Mouse (Mus musculus): ENCODE data around the gene Plppr2. TPM values are rescaled to one million over a fixed set of nuclear protein-coding genes. Genes with fewer than 3 reads are reported as not detected.

Plppr2 gene
- polyA plus RNA-seq, 1 experiment from 2014 or later, result 2.7 TPM

DNA sequence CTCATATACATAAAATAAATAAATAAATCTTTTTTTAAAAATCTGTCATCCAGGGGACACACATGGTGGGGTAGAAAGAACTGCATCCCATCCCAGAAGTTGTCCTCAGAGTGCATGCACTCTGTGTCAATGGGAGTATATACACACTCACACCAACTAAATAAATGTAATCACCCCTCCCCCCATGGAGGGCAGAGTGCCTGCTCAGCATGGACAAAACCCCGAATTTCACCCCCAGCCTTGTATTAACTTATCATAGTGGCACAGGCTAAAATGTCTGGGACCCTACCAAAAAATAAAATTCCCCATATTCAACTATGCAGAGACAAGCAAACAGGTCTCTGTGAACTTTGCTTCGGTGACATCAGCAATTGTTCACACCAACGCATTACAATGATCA lies 17.8 kb downstream of the Plppr2 start:
- Histone ChIP-seq H3K27me3 (ENCODE audit: control insufficient read depth, insufficient read depth, low read length) (no peaks in the 10 kb centered on the region), H3K9me3 (ENCODE audit: control insufficient read depth, low read length) (no peaks in the 10 kb centered on the region), H3K4me1 (replicated peaks; ENCODE audit: control insufficient read depth, insufficient read depth) (no peaks in the 10 kb centered on the region), H3K4me3 (ENCODE audit: low read depth, low read length) (no peak overlapping the region), H3K27ac (replicated peaks) (no peak overlapping the region), H3K36me3 (ENCODE audit: control insufficient read depth, insufficient read depth, low read length) (no peaks in the 10 kb centered on the region), H3K9ac (ENCODE audit: low read length) (no peak overlapping the region), H3K4me2 (replicated peaks; ENCODE audit: low read depth) (no peak overlapping the region)
- DNase-seq (ENCODE audit: low spot score) (no peak), ATAC-seq (ENCODE audit: low FRiP score, low TSS enrichment) (no peak)
- TF ChIP-seq CTCF (IDR thresholded peaks at IDR 0.05; ENCODE audit: low read depth) (no peak), EP300 (optimal IDR thresholded peaks at IDR 0.05) (no peak)
- 68% methylated on average over 3 of the region's 3 CpGs for WGBS

DNA sequence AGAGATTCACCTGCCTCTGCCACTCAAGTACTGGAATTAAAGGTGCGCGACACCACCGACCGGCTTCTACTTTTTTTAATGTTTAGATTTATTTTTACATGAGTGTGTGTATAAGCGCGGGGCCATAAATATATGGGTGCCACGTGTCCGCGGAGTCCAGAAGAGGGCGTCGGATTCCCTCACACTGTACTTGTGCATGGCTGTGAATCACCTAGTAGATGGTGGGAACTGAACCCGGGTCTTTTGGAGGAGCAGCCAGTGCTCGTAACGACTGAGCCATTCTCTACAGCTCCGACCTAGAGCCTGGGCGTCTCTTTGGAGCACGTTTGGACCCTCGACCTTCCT lies 18.4 kb downstream of the Plppr2 start:
- WGBS, result under 1% methylated on average over 18 of the region's 18 CpGs
- H3K9ac ChIP-seq (ENCODE audit: low read length), result peak overlapping the region; percentile 48
- peak; percentile 62 for ATAC-seq (ENCODE audit: low FRiP score, low TSS enrichment)
- H3K27ac ChIP-seq (replicated peaks), result 0 out of 2 replicates have a peak overlapping the region, but pooled peaks have one; percentile 40
- no peaks in the 10 kb centered on the region for H3K27me3 ChIP-seq (ENCODE audit: control insufficient read depth, insufficient read depth, low read length)
- H3K4me2 ChIP-seq (replicated peaks; ENCODE audit: low read depth), result peak overlapping the region; percentile 60
- H3K36me3 ChIP-seq (ENCODE audit: control insufficient read depth, insufficient read depth, low read length), result no peaks in the 10 kb centered on the region
- peak; percentile 67 for TF ChIP-seq CTCF (IDR thresholded peaks at IDR 0.05; ENCODE audit: low read depth)
- TF ChIP-seq EP300 (optimal IDR thresholded peaks at IDR 0.05), result no peak
- H3K4me3 ChIP-seq (ENCODE audit: low read depth, low read length), result peak overlapping the region; percentile 71
- H3K4me1 ChIP-seq (replicated peaks; ENCODE audit: control insufficient read depth, insufficient read depth), result no peaks in the 10 kb centered on the region
- H3K9me3 ChIP-seq (ENCODE audit: control insufficient read depth, low read length), result no peaks in the 10 kb centered on the region
- DNase-seq (ENCODE audit: low spot score), result no peak

DNA sequence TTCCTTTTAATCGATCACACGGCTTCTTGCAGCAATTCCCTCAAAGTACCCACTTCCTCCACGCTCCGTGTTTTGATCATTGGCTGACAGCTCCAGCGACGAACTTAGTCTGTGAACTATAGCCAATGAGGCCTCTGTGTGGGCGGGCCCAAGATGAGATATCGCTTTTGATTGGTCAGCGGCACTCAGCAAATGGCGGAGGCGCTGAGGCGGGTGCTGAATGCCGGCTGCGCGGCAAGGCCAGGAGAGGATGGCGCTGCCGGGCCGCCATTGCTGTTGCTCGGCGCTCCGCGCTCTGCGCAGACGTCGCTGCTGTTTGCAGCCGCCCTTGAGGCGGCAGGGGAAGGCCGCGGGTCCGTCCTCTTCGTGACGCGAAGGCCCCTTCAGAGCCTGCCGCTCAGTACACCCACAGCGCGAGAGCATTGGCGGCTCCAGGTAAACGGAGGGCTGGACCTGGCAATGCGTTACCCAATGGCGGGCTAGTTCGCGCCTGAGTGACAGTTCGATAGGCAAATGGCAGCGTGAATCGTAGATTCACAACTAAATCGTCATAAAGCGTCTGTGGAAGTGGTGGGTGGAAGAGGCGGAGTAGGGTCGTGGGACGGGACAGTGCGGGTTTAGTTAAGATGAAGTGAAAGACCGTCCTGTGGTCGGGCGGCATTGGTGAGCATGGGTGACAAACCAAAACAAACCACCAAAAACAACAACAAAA lies 18.9 kb downstream of the Plppr2 start, which contains the start of gene Swsap1:
TSS of gene Swsap1 (plus strand) at position 186 of the 712 bp plus-strand sequence.
- ATAC-seq (ENCODE audit: low FRiP score, low TSS enrichment), result peak; percentile 98
- DNase-seq (ENCODE audit: low spot score), result peak; percentile 96
- under 1% methylated on average over 52 of the region's 54 CpGs for WGBS

DNA sequence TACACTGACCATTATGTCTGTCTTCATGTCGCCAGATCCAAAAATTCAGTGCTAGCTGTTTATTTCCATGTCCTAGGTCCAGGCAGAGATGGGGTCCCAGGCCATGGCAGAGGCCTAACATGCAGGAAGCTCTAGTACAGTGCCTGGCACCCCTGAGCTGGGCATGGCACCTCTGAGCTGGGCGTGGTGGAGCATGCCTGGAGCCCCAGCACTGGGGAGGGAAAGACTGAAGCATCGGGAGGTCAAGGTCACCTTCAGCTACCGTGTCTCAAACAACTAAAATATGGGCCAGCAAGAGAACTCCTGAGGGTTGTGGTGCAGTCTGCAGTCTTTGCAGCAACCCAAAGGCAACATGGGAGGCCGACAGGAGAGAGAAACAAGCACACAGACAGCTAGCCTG lies 21.5 kb downstream of the Plppr2 start:
- Histone ChIP-seq H3K4me1 (replicated peaks; ENCODE audit: control insufficient read depth, insufficient read depth) (peaks cover 2% of the 10 kb centered on the region; the same call in 1 of the 2 replicates), H3K4me2 (replicated peaks; ENCODE audit: low read depth) (no peak overlapping the region), H3K9me3 (ENCODE audit: control insufficient read depth, low read length) (no peaks in the 10 kb centered on the region), H3K27me3 (ENCODE audit: control insufficient read depth, insufficient read depth, low read length) (no peaks in the 10 kb centered on the region), H3K27ac (replicated peaks) (no peak overlapping the region), H3K36me3 (ENCODE audit: control insufficient read depth, insufficient read depth, low read length) (no peaks in the 10 kb centered on the region), H3K9ac (ENCODE audit: low read length) (no peak overlapping the region), H3K4me3 (ENCODE audit: low read depth, low read length) (no peak overlapping the region)
- no peak for ATAC-seq (ENCODE audit: low FRiP score, low TSS enrichment)
- DNase-seq (ENCODE audit: low spot score), result no peak
- WGBS, result 73% methylated on average over 5 of the region's 5 CpGs
- no peak for TF ChIP-seq CTCF (IDR thresholded peaks at IDR 0.05; ENCODE audit: low read depth)
- no peak for TF ChIP-seq EP300 (optimal IDR thresholded peaks at IDR 0.05)

More for the DNA sequence above, 18.9 kb downstream of the Plppr2 start, which contains the start of gene Swsap1:
- peak within 1 kb of the TSS; percentile 71 for H3K4me3 ChIP-seq (ENCODE audit: low read depth, low read length)
- peak within 1 kb of the TSS; percentile 63 for H3K4me2 ChIP-seq (replicated peaks; ENCODE audit: low read depth)
- peak within 1 kb of the TSS; percentile 95 for H3K27ac ChIP-seq (replicated peaks)
- H3K27me3 ChIP-seq (ENCODE audit: control insufficient read depth, insufficient read depth, low read length), result no peaks in the 10 kb centered on the region
- TF ChIP-seq CTCF (IDR thresholded peaks at IDR 0.05; ENCODE audit: low read depth), result no peak
- H3K9me3 ChIP-seq (ENCODE audit: control insufficient read depth, low read length), result no peaks in the 10 kb centered on the region
- no peaks in the 10 kb centered on the region for H3K36me3 ChIP-seq (ENCODE audit: control insufficient read depth, insufficient read depth, low read length)
- peak within 1 kb of the TSS; percentile 78 for H3K9ac ChIP-seq (ENCODE audit: low read length)
- H3K4me1 ChIP-seq (replicated peaks; ENCODE audit: control insufficient read depth, insufficient read depth), result no peaks in the 10 kb centered on the region

DNA sequence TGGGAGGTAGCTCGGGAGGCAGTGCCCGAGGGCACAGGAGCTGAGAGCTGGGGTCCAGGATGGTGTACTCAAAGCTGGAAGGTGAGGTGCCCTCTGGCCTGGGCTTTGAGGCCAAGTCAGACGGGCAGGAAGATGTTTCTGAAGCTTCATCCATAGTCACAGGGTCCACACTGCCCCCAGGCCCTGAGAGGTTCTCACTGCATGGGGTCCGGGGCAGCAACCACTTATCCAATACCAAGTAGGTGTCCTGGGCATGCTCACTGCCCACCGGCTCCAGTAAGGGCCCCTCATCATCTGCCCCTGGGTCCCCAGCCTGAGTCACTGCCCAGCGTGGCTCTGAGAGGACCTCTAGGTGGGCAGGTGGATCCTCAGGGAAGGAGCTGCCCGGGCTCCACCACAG lies 22.4 kb downstream of the Plppr2 start:
- Histone ChIP-seq H3K4me2 (replicated peaks; ENCODE audit: low read depth) (no peak overlapping the region), H3K4me3 (ENCODE audit: low read depth, low read length) (no peak overlapping the region), H3K9ac (ENCODE audit: low read length) (no peak overlapping the region), H3K9me3 (ENCODE audit: control insufficient read depth, low read length) (no peaks in the 10 kb centered on the region), H3K27ac (replicated peaks) (no peak overlapping the region), H3K36me3 (ENCODE audit: control insufficient read depth, insufficient read depth, low read length) (no peaks in the 10 kb centered on the region), H3K27me3 (ENCODE audit: control insufficient read depth, insufficient read depth, low read length) (no peaks in the 10 kb centered on the region), H3K4me1 (replicated peaks; ENCODE audit: control insufficient read depth, insufficient read depth) (peaks cover 2% of the 10 kb centered on the region; the same call in 1 of the 2 replicates)
- DNase-seq (ENCODE audit: low spot score) (no peak), ATAC-seq (ENCODE audit: low FRiP score, low TSS enrichment) (no peak)
- TF ChIP-seq EP300 (optimal IDR thresholded peaks at IDR 0.05) (no peak), CTCF (IDR thresholded peaks at IDR 0.05; ENCODE audit: low read depth) (no peak)
- 87% methylated on average over 7 of the region's 7 CpGs for WGBS

DNA sequence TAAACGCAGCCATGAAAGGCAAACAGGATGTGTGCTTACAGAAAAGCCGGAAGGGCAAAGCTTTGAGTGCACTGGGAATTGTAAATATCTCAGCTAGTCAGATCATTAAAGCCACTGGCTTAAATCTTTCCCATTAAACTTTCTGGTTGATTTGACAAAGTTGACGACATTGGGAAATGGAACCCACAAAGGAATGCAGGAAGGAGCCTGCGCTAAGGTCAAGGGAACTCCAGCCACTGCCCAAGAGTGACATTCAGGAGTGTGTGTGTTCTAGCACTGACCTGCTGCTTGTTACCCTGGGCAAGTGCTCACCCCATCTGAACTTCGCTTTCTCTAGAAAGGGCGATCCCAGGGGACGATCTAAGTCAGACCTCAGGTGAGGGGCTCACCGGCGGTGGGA lies 23.3 kb downstream of the Plppr2 start:
- H3K27ac ChIP-seq (replicated peaks), result no peak overlapping the region
- H3K27me3 ChIP-seq (ENCODE audit: control insufficient read depth, insufficient read depth, low read length), result no peaks in the 10 kb centered on the region
- WGBS, result 48% methylated on average over 9 of the region's 9 CpGs
- no peaks in the 10 kb centered on the region for H3K36me3 ChIP-seq (ENCODE audit: control insufficient read depth, insufficient read depth, low read length)
- no peak overlapping the region for H3K9ac ChIP-seq (ENCODE audit: low read length)
- peaks cover 2% of the 10 kb centered on the region; the same call in 1 of the 2 replicates for H3K4me1 ChIP-seq (replicated peaks; ENCODE audit: control insufficient read depth, insufficient read depth)
- H3K9me3 ChIP-seq (ENCODE audit: control insufficient read depth, low read length), result no peaks in the 10 kb centered on the region
- H3K4me2 ChIP-seq (replicated peaks; ENCODE audit: low read depth), result 0 out of 2 replicates have a peak overlapping the region, but pooled peaks have one; percentile 11
- DNase-seq (ENCODE audit: low spot score), result no peak
- ATAC-seq (ENCODE audit: low FRiP score, low TSS enrichment), result no peak
- TF ChIP-seq CTCF (IDR thresholded peaks at IDR 0.05; ENCODE audit: low read depth) (no peak), EP300 (optimal IDR thresholded peaks at IDR 0.05) (no peak)
- no peak overlapping the region for H3K4me3 ChIP-seq (ENCODE audit: low read depth, low read length)
